Mouse (Mus musculus): Measurements from ENCODE around the gene Calr4.

GRCm38 (mm10) chr4:109199069-109199468, 35.2 kb upstream of the Calr4 start:
- TF ChIP-seq CTCF (IDR thresholded peaks at IDR 0.05; ENCODE audit: extremely low read depth, insufficient read depth, low read length) (no peak), POLR2A (IDR thresholded peaks at IDR 0.05; ENCODE audit: extremely low read depth, insufficient read depth, low read length) (no peak)

Data from cortical plate, adult 2 months (tissue).